Mouse (Mus musculus): Measurements from ENCODE around the gene Rbms1. TPM values are rescaled to one million over a fixed set of nuclear protein-coding genes. Genes with fewer than 3 reads are reported as not detected.

The Rbms1 gene
- total RNA-seq (2015; ENCODE audit: low replicate concordance) (14.4 and 17.2 TPM in 2 replicates), total RNA-seq (2017; ENCODE audit: low replicate concordance) (5.4 and 17.3 TPM in 2 replicates)

DNA sequence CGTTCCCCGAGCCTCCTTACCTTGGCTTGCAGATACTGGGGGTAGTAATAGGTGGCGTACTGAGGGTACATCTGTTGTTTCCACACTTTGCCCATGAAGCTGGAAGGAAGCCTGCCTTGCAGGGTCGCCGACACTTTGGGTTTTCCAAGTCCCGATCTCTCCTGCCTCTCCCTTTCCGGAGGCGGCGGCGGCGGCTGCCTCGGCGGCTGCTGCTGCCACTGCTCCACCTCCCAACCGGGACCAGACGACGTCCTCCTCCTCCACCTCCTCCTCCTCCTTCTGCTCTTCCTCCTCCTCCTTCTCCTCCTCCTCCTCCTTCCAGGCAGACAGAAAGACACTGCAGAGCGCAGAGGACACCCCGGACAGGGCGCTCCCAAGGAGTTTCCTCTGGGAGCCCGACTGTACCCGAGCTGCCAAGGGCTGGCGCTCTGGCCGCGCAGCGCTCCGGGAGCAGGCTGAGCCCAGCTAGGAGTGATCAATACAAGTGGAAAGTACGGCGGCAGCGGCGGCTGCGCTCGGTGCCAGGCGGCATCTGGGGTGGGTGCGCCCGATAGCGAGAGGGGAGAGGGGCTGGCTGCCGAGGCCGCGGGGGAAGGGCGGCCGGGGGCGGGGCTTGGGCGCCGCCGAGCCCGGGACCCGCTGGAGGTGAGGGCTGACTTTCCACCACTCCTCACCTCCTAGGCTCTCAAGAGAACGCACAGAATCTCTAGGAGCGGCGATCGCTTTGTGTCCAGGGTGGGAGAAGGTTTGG, at the start of gene Rbms1:
Gene Rbms1, minus strand, starts transcription at position 522 of the 751 bp plus-strand sequence.
- no peak for ATAC-seq (replicated peaks; ENCODE audit: low FRiP score, poor library complexity, severe bottlenecking)

DNA sequence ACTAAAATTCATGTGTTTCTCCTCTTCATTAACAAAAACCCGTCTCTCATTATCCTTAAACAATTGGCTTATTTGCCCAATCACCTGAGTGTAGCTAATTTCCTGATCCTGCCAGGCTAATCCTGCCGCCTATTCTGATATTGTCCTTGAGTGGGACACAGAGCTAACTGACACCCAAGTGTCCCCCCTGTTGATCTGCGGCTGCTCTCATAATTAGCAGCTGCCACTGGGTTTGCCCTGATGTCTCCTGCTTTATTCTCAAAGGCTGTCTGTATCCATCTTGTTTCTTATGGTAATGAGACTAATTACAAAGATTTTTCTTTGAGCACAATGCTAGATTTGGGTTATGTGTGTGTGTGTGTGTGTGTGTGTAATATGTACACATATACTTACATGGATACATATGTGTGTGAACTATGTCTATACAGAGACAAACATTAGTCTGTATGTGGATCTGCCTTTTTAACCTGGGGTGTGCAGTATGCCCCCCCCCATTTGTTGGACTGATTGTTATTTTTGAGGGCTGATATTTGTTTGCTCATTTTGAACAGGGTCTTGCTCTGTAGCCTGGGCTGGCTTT, 49.3 kb upstream of the Rbms1 start:
- no peak for ATAC-seq (replicated peaks; ENCODE audit: low FRiP score, poor library complexity, severe bottlenecking)

GRCm38 (mm10) chr2:60986286-60986685, 23.3 kb upstream of the Rbms1 start:
- ATAC-seq (replicated peaks; ENCODE audit: low FRiP score, poor library complexity, severe bottlenecking), result no peak

- ATAC-seq (replicated peaks; ENCODE audit: low FRiP score, poor library complexity, severe bottlenecking), result no peak
These were observed 15.7 kb upstream of the Rbms1 start for GRCm38 (mm10) chr2:60978538-60979313.

DNA sequence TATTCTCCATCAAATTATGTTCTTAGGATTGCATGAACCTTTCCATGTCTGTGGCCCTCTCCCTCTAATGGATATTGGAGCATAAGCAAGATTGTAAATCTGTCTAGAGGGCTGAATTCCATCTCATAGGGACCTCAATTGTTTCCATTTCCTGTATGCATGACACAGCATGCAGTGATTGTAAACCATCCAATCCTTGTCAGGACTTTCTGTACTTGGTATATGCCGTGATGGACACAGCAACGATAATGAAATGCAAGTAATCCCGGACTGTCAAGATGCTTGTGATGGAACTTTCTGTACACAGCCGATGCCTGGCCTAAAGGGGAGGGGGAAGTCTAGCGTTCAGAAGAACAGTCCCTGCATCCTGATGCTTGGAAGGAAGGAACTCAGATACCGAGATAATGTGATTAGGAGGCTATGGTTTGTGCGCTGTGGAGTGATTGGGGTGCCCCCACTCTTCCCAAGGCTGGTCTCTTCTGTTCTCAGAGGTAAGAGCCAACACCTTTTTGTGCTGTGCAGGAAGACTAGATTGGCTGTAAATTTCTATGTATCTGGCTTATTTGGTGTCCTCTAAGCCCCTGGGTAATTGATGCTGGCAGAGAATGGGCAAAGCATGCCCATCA, 9.3 kb upstream of the Rbms1 start:
- ATAC-seq (replicated peaks; ENCODE audit: low FRiP score, poor library complexity, severe bottlenecking), result no peak

GRCm38 (mm10) chr2:60963616-60964015, 624 bp upstream of the Rbms1 start:
- no peak for ATAC-seq (replicated peaks; ENCODE audit: low FRiP score, poor library complexity, severe bottlenecking)

DNA sequence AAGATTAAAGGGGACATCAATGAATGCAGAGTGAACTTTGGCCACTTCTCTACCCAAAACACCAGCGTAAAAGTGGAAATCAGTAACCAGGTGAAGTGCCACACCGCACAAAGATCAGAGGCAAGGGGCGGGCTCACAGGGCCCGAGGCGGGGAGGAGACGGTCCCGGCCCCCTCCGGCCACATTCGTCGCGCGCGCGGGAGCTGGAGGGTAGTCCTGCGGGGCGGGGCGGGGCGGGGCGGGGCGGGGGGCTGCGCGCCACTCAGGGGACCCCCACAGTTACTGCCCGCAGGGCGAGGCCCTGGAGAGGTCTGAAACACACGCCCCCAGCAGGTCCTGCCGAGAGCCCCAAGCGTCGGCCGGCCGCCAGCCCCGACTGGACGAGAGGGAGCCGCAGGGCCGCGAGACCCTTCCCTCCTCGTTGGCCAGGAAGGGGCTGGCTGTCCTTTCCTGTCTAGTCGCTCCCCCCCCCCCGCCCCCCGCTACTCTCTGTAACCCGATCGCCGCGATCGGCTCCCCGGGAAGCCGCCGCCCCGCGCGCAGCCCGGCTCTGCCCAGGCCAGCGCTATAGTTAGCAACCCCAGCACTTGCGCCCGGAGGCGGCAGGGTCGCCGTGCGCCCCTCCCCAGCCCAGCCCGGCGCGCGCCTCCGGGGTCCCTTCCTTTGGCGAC, 856 bp downstream of the Rbms1 start:
- ATAC-seq (replicated peaks; ENCODE audit: low FRiP score, poor library complexity, severe bottlenecking), result no peak

GRCm38 (mm10) chr2:60961281-60961680, 1.7 kb downstream of the Rbms1 start:
- ATAC-seq (replicated peaks; ENCODE audit: low FRiP score, poor library complexity, severe bottlenecking), result no peak

GRCm38 (mm10) chr2:60948241-60948640, 14.8 kb downstream of the Rbms1 start:
- no peak for ATAC-seq (replicated peaks; ENCODE audit: low FRiP score, poor library complexity, severe bottlenecking)

DNA sequence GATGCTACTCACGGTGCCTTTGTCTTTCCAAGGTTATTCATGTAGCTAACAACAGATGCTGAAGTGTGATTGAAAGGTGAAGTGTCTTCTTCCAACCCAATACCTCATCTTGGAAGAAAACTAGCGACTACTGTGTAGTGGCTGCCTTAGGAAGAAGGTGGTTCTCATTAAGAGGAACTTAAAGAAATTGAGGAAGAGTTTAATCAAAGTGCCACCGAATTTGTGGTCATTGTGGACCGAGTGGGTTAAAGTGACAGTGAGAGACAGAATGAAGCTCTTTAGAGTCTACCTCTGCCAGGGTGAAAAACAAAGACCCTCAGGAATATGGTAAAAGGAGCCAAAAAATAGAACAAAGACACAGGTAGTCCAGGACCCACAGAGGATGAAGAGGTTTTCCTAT, 15.2 kb downstream of the Rbms1 start:
- no peak for ATAC-seq (replicated peaks; ENCODE audit: low FRiP score, poor library complexity, severe bottlenecking)

GRCm38 (mm10) chr2:60940454-60940961, 22.5 kb downstream of the Rbms1 start:
- no peak for ATAC-seq (replicated peaks; ENCODE audit: low FRiP score, poor library complexity, severe bottlenecking)

GRCm38 (mm10) chr2:60939957-60940356, 23.0 kb downstream of the Rbms1 start:
- ATAC-seq (replicated peaks; ENCODE audit: low FRiP score, poor library complexity, severe bottlenecking), result no peak

DNA sequence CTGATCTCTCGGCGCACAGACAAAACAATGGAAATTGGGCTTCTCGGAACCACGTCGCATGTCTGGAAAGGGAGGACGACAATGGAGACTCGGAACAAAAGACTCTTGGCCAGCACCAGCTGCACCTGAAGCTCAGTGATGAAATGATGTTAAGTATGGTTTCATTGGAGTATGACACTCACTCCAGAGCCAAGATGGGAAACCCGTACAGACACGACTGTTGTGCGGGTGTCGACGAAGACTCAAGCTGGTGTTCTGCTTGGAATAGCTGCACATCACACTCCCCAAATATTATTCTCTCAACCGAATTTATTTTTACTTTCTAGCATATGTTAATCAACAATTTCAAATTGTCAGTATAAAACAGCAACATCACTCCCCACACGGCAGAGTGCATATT, 26.1 kb downstream of the Rbms1 start:
- ATAC-seq (replicated peaks; ENCODE audit: low FRiP score, poor library complexity, severe bottlenecking), result no peak

DNA sequence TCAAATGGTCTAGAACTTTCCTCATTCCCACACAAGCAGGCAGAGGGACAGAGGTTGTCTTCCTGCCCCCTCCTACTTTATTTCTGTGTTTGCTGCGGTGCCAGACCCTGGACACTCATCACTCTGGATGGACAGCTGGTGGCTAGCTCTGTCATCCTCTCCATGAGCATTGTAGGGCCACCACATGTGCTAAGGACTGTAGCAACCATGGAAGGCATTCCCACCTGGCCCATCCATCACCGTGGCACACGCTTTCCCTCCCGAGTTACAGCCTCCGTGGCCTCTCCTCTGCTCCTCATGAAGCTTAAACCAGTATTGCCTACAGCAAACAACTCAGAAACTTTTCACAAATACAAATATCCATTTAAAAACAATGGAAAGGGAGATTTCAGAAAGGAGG, 34.0 kb downstream of the Rbms1 start:
- no peak for ATAC-seq (replicated peaks; ENCODE audit: low FRiP score, poor library complexity, severe bottlenecking)

GRCm38 (mm10) chr2:60927906-60928775, 34.9 kb downstream of the Rbms1 start:
- ATAC-seq (replicated peaks; ENCODE audit: low FRiP score, poor library complexity, severe bottlenecking), result no peak

GRCm38 (mm10) chr2:60925063-60925462, 37.9 kb downstream of the Rbms1 start:
- no peak for ATAC-seq (replicated peaks; ENCODE audit: low FRiP score, poor library complexity, severe bottlenecking)

DNA sequence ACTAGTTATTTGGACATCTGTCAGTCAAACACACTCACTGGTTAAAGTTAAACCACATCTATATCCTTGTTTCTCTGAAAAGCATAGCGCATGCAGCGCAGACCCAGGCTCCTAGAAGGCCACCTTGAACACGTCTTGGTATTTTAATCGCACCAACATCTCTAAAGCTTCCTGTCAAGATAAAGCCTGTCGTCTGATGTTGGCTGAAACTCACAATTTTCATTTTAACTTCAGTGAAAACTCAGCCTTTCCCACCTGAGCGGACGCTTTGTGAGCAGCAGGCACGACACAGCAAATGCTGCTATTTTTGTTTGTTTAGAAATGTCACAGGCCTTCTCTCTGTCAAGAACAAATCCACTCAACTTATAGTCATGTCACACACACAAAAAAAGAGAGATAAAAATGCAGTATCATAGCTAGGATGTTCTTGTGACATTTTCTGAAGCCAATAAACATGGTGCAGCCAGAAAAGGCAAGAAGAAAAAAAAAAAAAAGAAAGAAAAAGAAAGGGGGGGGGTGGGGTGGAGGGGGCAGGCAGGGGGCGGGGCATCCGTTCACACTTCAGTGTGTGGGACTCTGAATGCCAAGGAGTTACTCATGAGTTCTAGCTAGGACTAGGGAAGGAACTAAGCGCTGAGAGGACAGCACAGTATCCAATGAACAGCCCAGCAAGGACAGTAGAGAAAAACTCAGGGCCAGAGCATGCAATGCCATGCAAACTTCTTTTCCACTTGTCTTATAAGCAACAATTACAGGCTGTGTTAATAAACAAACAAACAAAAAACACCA, 39.0 kb downstream of the Rbms1 start:
- ATAC-seq (replicated peaks; ENCODE audit: low FRiP score, poor library complexity, severe bottlenecking), result no peak

GRCm38 (mm10) chr2:60923111-60923510, 39.9 kb downstream of the Rbms1 start:
- ATAC-seq (replicated peaks; ENCODE audit: low FRiP score, poor library complexity, severe bottlenecking), result no peak
